Mouse (Mus musculus) hindbrain, embryonic 10.5 days (tissue): Measurements from ENCODE around the gene Fra10ac1. TPM values are rescaled to one million over a fixed set of nuclear protein-coding genes. Genes with fewer than 3 reads are reported as not detected.

Source experiments
- DNase-seq: peaks from one replicate; pipeline ENCODE4 v3.0.0-alpha.2; 2017; ENCODE audit warnings: low spot score
- H3K27ac ChIP-seq: fragments of 300-500 bp; sonication (generic); 2 replicates; pipeline ENCODE4 v1.5.1; 2016; ENCODE audit warnings: mild to moderate bottlenecking, moderate library complexity
- H3K27me3 ChIP-seq: fragments of 300-500 bp; sonication (generic); 2 replicates; pipeline ENCODE4 v1.6.1; 2016; ENCODE audit warnings: mild to moderate bottlenecking; ENCODE audit not compliant: poor library complexity, insufficient read depth, severe bottlenecking
- H3K36me3 ChIP-seq: fragments of 300-500 bp; sonication (generic); 2 replicates; pipeline ENCODE4 v1.6.1; 2016; ENCODE audit warnings: mild to moderate bottlenecking, moderate library complexity
- H3K4me1 ChIP-seq: fragments of 300-500 bp; sonication (generic); replicated peaks from 2 replicates; pipeline ENCODE4 v1.6.1; 2016; ENCODE audit warnings: mild to moderate bottlenecking
- H3K4me3 ChIP-seq: fragments of 300-500 bp; sonication (generic); 2 replicates; pipeline ENCODE4 v1.5.1; 2016; ENCODE audit warnings: mild to moderate bottlenecking, moderate library complexity
- H3K9me3 ChIP-seq: fragments of 300-500 bp; sonication (generic); 2 replicates; pipeline ENCODE4 v1.6.1; 2016; ENCODE audit warnings: mild to moderate bottlenecking, moderate library complexity
- WGBS: fragments of 180-500 bp; shearing (Covaris S2); methylation state at CpG from one replicate; pipeline ENCODE4 v1.1.7; 2016; 5-methylcytosine and 5-hydroxymethylcytosine counted together
- polyA plus RNA-seq: library from polyadenylated mRNA; unstranded; fragments of >200 nt; fragmentation: Nextera tagmentation; extraction: Ambion mirVana; gene quantifications from 2 replicates; pipeline ENCODE4 v1.2.1, GENCODE M21; 2016

The Fra10ac1 gene
- polyA plus RNA-seq, 1 experiment from 2014 or later, result 41.4 TPM

DNA sequence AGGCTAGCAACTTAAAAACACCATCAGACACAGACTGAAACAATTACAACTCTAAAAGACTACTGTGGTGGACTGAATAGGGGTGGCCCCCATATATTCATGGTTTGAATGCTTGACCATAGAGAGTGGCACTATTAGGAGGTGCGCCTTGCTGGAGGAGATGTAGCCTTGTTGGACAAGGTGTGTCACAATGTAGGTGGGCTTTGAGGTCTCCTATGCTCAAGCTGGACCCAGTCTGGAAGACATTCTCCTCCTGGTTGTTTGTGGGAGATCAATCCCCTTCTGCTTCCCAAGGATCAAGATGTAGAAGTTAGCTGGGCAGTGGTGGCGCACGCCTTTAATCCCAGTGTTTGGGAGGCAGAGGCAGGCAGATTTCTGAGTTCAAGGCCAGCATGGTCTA is 6.3 kb downstream of the Fra10ac1 start:
- WGBS, result 97% methylated on average over 3 of the region's 3 CpGs
- Histone ChIP-seq H3K36me3 (peaks cover 47% of the 10 kb centered on the region), H3K27ac (no peak overlapping the region), H3K27me3 (no peaks in the 10 kb centered on the region), H3K4me1 (peaks cover 2% of the 10 kb centered on the region), H3K4me3 (no peak overlapping the region), H3K9me3 (no peaks in the 10 kb centered on the region)
- DNase-seq, result no peak

GRCm38 (mm10) chr19:38206669-38207068 is 17.3 kb downstream of the Fra10ac1 start:
- no peak overlapping the region for H3K27ac ChIP-seq
- WGBS, result 53% methylated on average over 9 of the region's 9 CpGs
- H3K36me3 ChIP-seq, result peaks cover 45% of the 10 kb centered on the region
- H3K4me1 ChIP-seq, result no peaks in the 10 kb centered on the region
- no peaks in the 10 kb centered on the region for H3K27me3 ChIP-seq
- H3K9me3 ChIP-seq, result 0 out of 2 replicates have a peak, but pooled peaks cover under 1% of the 10 kb centered on the region
- DNase-seq, result peak; percentile 12
- H3K4me3 ChIP-seq, result no peak overlapping the region

DNA sequence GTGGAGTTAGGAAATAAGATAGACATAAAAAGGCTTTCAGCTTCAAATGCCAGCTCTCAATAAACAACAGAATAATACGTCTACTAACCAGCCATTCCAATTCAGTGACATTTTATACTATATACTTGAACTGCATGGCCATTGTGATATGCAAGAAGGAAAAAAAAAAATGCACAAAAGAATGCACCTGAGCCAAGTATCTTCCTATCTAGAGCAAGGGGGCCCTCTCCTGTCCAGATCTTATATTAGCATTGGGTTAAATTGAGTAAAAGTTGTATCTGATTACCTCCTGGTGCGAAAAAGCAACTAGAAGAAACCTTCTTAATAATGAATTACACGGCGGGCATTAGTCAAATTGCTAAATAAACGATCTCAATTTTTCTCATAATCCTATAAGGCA is 25.2 kb downstream of the Fra10ac1 start:
- H3K9me3 ChIP-seq, result no peaks in the 10 kb centered on the region
- H3K27ac ChIP-seq, result no peak overlapping the region
- no peak for DNase-seq
- no peaks in the 10 kb centered on the region for H3K27me3 ChIP-seq
- no peaks in the 10 kb centered on the region for H3K4me1 ChIP-seq
- 93% methylated on average over 5 of the region's 5 CpGs for WGBS
- peaks cover 20% of the 10 kb centered on the region for H3K36me3 ChIP-seq
- H3K4me3 ChIP-seq, result no peak overlapping the region

DNA sequence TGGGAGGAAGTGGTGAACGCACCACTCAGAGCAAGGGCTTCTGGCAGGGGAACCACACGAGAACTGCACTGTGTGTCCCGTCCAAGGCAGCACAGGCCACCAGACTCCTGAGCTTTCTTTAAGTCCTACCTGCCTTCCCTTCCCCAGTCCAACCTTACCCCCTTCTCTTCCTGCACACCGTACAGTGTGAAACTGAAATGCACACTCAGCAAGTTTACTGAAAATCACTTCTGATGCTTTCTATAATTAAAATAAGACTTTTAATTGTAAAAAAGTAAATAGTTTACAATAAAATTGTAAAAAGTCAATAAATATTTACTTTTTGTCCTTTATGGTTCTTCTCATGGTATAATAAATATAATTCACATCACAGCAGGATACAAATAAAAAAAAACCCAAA is 28.7 kb downstream of the Fra10ac1 start:
- Histone ChIP-seq H3K36me3 (peaks cover 13% of the 10 kb centered on the region; the same call in 1 of the 2 replicates), H3K27ac (no peak overlapping the region), H3K4me3 (no peak overlapping the region), H3K9me3 (no peaks in the 10 kb centered on the region), H3K4me1 (no peaks in the 10 kb centered on the region), H3K27me3 (no peaks in the 10 kb centered on the region)
- DNase-seq, result no peak
- 93% methylated on average over 4 of the region's 4 CpGs for WGBS

DNA sequence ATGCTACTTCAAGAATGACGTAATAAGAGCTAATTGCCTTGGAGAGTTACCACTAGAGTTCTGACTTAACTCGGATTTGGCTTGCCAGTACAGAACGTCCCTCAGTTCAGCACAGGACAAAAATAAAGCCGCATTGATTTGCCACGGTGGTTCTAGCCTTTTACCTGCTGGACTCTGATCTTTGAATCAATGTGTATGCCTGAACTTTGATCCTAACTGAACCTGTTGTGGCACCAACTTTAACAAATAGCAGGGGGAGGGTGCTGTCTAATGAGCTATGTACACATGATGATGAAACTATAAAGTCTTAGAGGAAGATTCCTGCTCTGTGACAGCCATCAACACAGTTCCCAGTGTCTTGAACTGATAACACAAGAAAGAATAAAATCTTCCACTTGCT is 32.5 kb downstream of the Fra10ac1 start:
- Histone ChIP-seq H3K27me3 (no peaks in the 10 kb centered on the region), H3K36me3 (peaks cover 32% of the 10 kb centered on the region), H3K9me3 (no peaks in the 10 kb centered on the region), H3K27ac (no peak overlapping the region), H3K4me1 (no peaks in the 10 kb centered on the region), H3K4me3 (no peak overlapping the region)
- no peak for DNase-seq
- 88% methylated on average over 5 of the region's 5 CpGs for WGBS

- Histone ChIP-seq H3K27ac (no peak overlapping the region), H3K27me3 (no peaks in the 10 kb centered on the region), H3K4me1 (no peaks in the 10 kb centered on the region), H3K9me3 (no peaks in the 10 kb centered on the region), H3K36me3 (peaks cover 34% of the 10 kb centered on the region), H3K4me3 (no peak overlapping the region)
- DNase-seq, result no peak
- WGBS, result 91% methylated on average over 3 of the region's 3 CpGs
Measured at GRCm38 (mm10) chr19:38190606-38191005, 33.4 kb downstream of the Fra10ac1 start.

GRCm38 (mm10) chr19:38187345-38187680 is 36.6 kb downstream of the Fra10ac1 start:
- H3K4me1 ChIP-seq, result no peaks in the 10 kb centered on the region
- 92% methylated on average over 2 of the region's 2 CpGs for WGBS
- no peak overlapping the region for H3K4me3 ChIP-seq
- H3K27ac ChIP-seq, result no peak overlapping the region
- H3K9me3 ChIP-seq, result no peaks in the 10 kb centered on the region
- no peak for DNase-seq
- H3K36me3 ChIP-seq, result peaks cover 21% of the 10 kb centered on the region
- H3K27me3 ChIP-seq, result no peaks in the 10 kb centered on the region

- no peak overlapping the region for H3K27ac ChIP-seq
- no peaks in the 10 kb centered on the region for H3K27me3 ChIP-seq
- DNase-seq, result no peak
- H3K36me3 ChIP-seq, result peaks cover 21% of the 10 kb centered on the region
- H3K9me3 ChIP-seq, result no peaks in the 10 kb centered on the region
- 94% methylated on average over 5 of the region's 5 CpGs for WGBS
- H3K4me1 ChIP-seq, result no peaks in the 10 kb centered on the region
- H3K4me3 ChIP-seq, result no peak overlapping the region
Measured at GRCm38 (mm10) chr19:38186631-38187344, 37.2 kb downstream of the Fra10ac1 start.

DNA sequence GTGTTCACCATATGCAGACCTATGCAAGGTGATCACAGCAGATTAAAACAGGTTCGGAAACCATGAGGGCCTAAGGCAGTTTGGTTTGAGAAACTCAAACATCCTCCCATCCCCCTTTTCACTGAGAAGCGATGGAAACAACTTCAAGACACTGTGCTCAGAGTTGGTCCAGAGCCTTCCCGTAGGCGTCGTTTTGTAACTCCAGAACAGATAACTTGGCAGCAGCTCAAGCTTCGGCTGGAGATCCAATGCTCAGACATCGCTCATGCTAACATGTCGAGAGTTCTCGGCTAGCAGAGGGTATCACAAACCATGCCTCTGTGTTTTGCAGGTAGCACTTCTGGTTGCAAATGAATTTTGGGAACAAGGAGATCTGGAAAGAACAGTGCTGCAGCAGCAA is 44.3 kb downstream of the Fra10ac1 start:
- no peak for DNase-seq
- H3K9me3 ChIP-seq, result no peaks in the 10 kb centered on the region
- no peaks in the 10 kb centered on the region for H3K27me3 ChIP-seq
- no peaks in the 10 kb centered on the region for H3K36me3 ChIP-seq
- WGBS, result 92% methylated on average over 9 of the region's 9 CpGs
- H3K4me3 ChIP-seq, result no peak overlapping the region
- no peak overlapping the region for H3K27ac ChIP-seq
- H3K4me1 ChIP-seq, result no peaks in the 10 kb centered on the region

GRCm38 (mm10) chr19:38164633-38165032 is 59.3 kb downstream of the Fra10ac1 start:
- H3K4me1 ChIP-seq, result no peaks in the 10 kb centered on the region
- no peaks in the 10 kb centered on the region for H3K36me3 ChIP-seq
- WGBS, result 61% methylated on average over 2 of the region's 2 CpGs
- H3K9me3 ChIP-seq, result no peaks in the 10 kb centered on the region
- no peak for DNase-seq
- no peaks in the 10 kb centered on the region for H3K27me3 ChIP-seq
- no peak overlapping the region for H3K4me3 ChIP-seq
- no peak overlapping the region for H3K27ac ChIP-seq

DNA sequence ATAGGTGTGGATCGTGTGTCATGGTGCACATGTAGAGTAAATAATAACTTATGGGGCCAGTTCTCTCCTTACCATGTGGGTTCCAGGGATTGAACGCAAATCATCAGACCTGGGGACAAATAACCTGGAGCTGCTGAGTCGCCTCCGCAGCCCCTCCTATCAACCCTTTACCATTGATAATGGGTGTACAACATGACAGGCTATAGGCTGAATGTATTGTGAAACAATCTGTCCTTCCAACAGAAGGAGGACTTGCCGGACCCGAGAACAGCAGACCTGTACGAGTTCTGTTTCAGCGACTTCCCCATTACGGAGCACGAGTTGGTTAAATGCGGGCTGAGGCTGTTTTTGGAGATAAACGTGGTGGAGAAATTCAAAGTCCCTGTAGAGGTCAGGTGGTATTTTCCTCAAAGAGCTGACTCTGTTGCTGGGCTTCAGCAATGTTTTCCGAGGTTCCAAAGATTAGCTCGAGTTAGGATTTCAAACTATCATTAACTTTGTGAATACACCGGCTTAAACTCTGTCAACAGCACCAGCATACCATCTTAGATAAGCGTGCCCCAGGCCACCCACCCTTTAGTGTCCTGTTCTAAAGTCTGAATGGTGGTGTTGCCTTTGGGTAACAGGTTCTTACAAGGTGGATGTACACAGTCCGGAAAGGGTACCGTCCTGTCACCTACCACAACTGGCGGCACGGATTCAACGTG is 62.2 kb downstream of the Fra10ac1 start:
- Histone ChIP-seq H3K36me3 (no peaks in the 10 kb centered on the region), H3K27ac (no peak overlapping the region), H3K9me3 (no peaks in the 10 kb centered on the region), H3K27me3 (no peaks in the 10 kb centered on the region), H3K4me1 (no peaks in the 10 kb centered on the region), H3K4me3 (no peak overlapping the region)
- WGBS, result 95% methylated on average over 21 of the region's 21 CpGs
- no peak for DNase-seq

DNA sequence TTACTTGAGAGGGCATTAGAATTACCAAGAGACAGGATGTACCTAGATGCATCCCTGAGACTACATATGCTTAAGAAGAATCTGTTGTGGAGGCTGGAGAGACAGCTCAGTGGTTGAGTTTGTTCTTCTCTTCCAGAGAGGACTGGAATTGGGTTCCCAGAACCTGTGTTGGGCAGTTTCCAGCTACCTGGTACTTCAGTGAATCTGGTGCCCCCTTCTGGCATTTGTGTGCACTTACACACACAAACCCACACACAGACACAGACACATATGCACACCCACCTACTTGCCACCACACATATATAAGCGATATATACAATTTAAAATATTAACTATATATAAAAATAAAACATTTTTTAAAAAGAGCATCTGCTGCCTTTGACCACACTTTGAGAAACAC is 67.7 kb downstream of the Fra10ac1 start:
- 96% methylated on average over 1 of the region's 1 CpGs for WGBS
- Histone ChIP-seq H3K4me3 (no peak overlapping the region), H3K27me3 (no peaks in the 10 kb centered on the region), H3K27ac (no peak overlapping the region), H3K9me3 (no peaks in the 10 kb centered on the region), H3K4me1 (no peaks in the 10 kb centered on the region), H3K36me3 (no peaks in the 10 kb centered on the region)
- DNase-seq, result no peak

DNA sequence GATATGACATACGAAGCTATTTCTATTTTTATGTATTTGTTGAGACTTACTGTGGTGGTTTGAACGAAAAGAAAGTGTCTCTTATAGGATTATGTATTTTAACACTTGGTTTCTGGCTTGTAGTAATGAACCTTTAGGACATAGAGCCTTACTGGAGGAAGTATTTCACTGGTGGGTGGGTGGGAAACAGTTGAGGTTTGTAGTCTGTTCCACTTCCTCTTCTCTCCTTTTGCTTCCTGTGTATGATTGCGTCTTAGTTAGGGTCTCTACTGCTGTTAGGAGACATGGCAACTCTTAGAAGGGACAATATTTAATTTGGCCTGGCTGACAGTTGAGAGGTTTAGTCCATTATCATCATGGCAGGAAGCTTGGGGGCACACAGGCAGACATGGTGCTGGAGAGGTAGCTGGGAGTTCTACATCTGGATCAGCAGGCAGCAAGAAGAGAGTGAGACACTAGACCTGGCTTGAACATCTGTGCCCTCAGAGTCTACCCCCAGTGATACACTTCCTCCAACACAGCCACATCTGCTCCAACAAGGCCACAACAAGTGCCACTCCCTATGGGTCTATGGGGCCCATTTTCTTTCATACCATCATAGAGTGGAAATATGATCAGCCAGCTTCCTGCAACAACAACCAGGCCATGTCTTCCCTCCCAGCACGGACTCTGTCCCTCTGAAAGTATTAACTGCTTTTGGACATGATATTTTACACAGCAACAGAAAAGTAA is 80.2 kb downstream of the Fra10ac1 start:
- Histone ChIP-seq H3K4me3 (no peak overlapping the region), H3K4me1 (no peaks in the 10 kb centered on the region), H3K36me3 (no peaks in the 10 kb centered on the region), H3K9me3 (no peaks in the 10 kb centered on the region), H3K27ac (no peak overlapping the region), H3K27me3 (no peaks in the 10 kb centered on the region)
- DNase-seq, result no peak
- 79% methylated on average over 4 of the region's 4 CpGs for WGBS
